Mouse (Mus musculus): ENCODE results near the gene Rhobtb1.

DNA sequence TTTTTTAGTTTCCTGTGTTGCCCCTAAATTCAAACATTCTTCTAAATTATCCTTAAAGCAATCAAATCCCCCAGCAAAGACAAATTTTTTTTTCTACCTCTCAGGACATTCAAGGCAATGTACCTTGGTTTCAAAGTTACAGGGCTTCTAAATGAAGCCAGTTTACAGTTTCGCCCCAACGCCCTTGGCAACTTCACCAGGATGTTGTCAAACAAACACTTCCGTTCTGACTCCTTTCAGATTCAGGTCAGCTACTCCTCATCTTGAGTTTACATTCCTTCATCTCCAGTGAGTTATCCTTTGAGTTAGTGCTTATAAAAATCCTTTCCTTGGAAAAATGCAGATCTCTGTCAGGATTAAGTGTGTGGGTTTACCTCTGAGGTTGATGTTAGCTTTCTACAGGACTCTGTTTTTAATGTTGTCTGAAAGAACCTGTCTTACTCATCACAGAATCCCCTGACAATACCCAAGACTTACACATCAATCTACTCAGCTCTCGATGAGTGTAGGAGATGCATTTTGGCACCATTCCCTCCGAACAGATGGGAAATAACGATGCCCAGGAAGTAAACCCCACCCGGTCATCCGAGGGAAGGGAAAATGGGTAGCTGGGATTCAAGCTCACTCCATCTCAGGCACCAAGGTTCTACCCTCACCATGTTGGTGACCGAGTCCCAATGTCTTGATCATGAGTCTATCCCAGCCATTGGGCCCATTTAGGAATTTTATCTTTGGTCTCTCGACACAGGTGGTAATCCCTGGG, 94.9 kb downstream of the Rhobtb1 start:
- TF ChIP-seq POLR2A (IDR thresholded peaks at IDR 0.05; ENCODE audit: low read depth, low read length): no peak
- TF ChIP-seq CTCF (IDR thresholded peaks at IDR 0.05; ENCODE audit: borderline replicate concordance, insufficient read depth, low read length): no peak
